Mouse (Mus musculus) c-Kit-positive CD71-positive TER-119-positive erythroid progenitor cells, embryonic 14.5 days (primary cell): ENCODE measurements around the gene Armh4.
"Not testable (repeated sequence)": the region's sequence is repeated elsewhere in the genome, so short reads cannot be mapped to it uniquely, and the experiment has no call there.

Source experiments
- DNase-seq: peaks from one replicate; pipeline ENCODE4 v3.0.0-alpha.2; 2013; ENCODE audit warnings: low spot score

Armh4 gene

GRCm38 (mm10) chr14:49782715-49783531 is at the start of gene Armh4:
TSS of gene Armh4 (minus strand) at chr14:49783383.
- DNase-seq = no peak

GRCm38 (mm10) chr14:49829192-49830171 is 46.3 kb upstream of the Armh4 start:
- DNase-seq = no peak

- DNase-seq = not testable (repeated sequence)
Observed at GRCm38 (mm10) chr14:49819721-49820440, 36.7 kb upstream of the Armh4 start.

- not testable (repeated sequence) for DNase-seq
Observed at GRCm38 (mm10) chr14:49818713-49819208, 35.6 kb upstream of the Armh4 start.

GRCm38 (mm10) chr14:49812966-49813365 is 29.8 kb upstream of the Armh4 start:
- not testable (repeated sequence) for DNase-seq

GRCm38 (mm10) chr14:49805051-49805450 is 21.9 kb upstream of the Armh4 start:
- DNase-seq = not testable (repeated sequence)

- no peak for DNase-seq
Observed at GRCm38 (mm10) chr14:49801444-49801843, 18.3 kb upstream of the Armh4 start.

- no peak for DNase-seq
Observed at GRCm38 (mm10) chr14:49793948-49794347, 10.8 kb upstream of the Armh4 start.

- no peak for DNase-seq
Observed at GRCm38 (mm10) chr14:49790542-49790941, 7.4 kb upstream of the Armh4 start.

- DNase-seq = no peak
Observed at GRCm38 (mm10) chr14:49785793-49786192, 2.6 kb upstream of the Armh4 start.

- DNase-seq = no peak
Observed at GRCm38 (mm10) chr14:49783866-49784265, 683 bp upstream of the Armh4 start.

GRCm38 (mm10) chr14:49780416-49780815 is 2.8 kb downstream of the Armh4 start:
- DNase-seq = no peak

- DNase-seq = not testable (repeated sequence)
Observed at GRCm38 (mm10) chr14:49777539-49777938, 5.6 kb downstream of the Armh4 start.

GRCm38 (mm10) chr14:49771746-49772145 is 11.4 kb downstream of the Armh4 start:
- DNase-seq = no peak

- no peak for DNase-seq
Observed at GRCm38 (mm10) chr14:49766601-49767000, 16.6 kb downstream of the Armh4 start.

- no peak for DNase-seq
Observed at GRCm38 (mm10) chr14:49755845-49756244, 27.3 kb downstream of the Armh4 start.

- no peak for DNase-seq
Observed at GRCm38 (mm10) chr14:49752614-49753013, 30.6 kb downstream of the Armh4 start.

- no peak for DNase-seq
Observed at GRCm38 (mm10) chr14:49745874-49746273, 37.3 kb downstream of the Armh4 start.

- DNase-seq = no peak
Observed at GRCm38 (mm10) chr14:49743946-49744526, 39.1 kb downstream of the Armh4 start.

- no peak for DNase-seq
Observed at GRCm38 (mm10) chr14:49739328-49739727, 43.9 kb downstream of the Armh4 start.

GRCm38 (mm10) chr14:49738441-49739088 is 44.6 kb downstream of the Armh4 start:
- no peak for DNase-seq
